Mouse (Mus musculus) spleen, adult 12 weeks (tissue): ENCODE measurements around the gene Padi2.

ENCODE experiments used
- DNase-seq: peaks from one replicate; pipeline ENCODE4 v3.0.0; 2022; ENCODE audit warnings: low spot score

The Padi2 gene

DNA sequence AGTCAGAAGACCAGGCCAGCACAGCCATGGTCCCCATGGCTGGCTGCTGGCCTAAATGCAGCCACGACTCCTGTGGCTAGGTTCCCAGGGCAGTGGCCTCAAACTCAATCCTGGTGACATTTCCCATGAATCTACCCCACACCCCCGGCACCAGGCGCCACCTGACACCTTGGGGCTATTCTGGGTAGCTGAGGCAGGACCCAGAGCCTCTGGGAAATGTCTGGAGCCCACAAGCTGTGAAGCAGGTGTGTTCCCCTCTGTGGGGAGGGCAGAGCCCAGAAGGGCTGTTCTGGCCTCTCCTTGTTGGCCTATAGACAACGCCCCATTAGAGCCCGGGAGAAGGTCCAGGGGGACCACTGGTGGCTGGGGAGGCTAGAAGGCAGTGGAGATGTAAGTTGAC, 16.4 kb downstream of the Padi2 start:
- DNase-seq: no peak

DNA sequence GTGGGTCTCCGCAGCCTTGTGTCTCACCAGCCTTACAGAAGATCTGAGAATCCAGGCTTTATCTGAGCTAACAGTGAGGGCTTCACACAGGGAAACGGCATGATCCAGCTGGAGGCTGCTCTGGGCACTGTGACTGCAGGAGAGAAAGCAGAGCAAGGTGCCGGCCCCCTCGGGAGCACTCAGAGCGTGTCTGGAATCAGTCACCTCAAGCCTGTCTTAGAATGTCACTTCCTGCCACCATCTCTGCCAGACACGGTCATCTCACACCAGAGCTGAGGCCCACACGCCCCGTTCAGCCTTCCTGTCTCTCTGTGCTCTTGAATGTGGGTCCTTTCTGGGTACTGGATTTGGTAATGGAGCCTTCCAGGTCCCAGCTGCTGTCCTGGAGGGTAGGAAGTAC, 19.5 kb downstream of the Padi2 start:
- DNase-seq: no peak

DNA sequence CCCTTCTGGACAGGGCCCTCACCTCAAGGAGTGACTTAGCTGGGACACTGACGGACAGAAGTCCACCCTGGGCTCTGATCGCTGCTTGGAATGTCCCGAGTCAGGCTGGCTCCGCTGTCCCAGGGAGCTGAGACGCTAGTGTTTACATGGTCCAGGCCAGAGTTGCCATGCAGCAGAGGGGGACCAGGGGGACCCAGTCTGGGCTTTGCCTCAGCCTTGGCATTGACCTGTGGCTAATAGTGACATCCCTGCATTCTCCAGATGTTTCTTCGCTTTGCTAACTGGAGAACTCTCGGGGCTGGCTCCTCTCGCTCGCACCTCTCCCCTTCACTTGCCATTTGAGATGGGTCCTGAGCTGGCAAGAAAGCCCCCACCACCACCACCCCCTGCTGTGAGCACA, 22.2 kb downstream of the Padi2 start:
- no peak for DNase-seq

DNA sequence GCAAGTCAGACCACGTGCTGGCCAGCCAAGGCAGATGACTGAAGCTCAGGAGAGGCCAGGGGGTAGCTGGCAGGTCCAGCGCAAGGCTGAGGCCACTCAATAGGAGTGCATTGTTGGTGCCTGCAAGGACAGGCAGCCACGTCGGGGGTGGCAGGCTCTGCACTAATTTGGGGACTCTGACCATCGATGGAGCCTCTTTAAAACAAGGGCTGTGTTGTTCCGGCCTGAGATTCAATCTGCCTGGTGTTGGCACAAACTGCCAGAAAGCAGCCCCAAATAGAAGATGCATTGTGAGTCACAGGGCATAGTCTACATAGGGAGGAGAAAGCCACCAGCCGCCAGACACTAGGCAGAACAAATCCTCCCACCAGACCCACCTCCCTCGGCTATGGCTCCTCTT, 23.6 kb downstream of the Padi2 start:
- DNase-seq: no peak

DNA sequence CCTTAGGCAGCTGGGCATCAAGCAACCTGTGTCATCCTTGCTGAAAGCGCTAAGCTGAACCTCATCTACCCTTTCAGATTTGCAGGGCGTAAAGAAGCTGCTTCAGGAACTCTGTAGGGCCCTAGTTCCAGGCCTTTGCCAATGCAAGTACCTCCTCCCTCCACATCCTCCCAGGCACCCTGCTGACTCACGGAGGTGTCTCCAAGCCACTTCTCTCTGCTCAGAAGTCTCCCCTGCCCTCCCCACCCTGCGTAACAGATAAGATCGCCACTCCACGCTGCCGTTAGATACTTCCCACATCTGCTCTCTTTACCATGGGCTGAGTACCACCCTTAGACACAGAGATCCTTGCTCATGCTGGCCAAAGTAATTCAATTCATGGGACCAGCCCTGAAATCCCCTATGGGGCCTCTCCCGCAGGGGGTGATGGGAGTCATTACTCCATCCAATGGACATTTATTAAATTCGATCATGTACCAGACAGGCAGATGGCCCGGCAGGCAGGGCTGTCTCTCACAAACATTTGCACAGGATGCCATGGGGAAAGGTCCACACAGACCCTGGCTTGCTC, 24.8 kb downstream of the Padi2 start:
- no peak for DNase-seq

DNA sequence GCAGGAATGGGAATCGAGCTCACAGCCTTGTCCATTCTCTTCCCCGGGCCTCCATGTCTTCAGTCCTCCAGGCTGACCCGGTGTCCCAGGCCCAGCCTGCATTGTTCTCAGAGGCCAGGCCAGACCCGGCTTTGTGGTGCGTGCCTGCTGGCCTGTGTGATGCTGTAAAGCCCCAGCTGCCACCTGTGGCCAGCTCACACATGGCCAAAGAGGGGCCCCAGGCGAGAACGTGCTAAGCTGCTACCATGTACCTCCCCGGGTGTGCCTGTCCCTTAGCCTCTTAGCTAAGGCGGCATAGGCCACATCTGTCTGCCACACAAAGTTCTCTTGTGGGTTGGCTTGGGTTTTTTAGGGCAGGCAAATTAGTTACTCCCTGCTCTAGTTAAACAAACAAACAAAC, 29.5 kb downstream of the Padi2 start:
- DNase-seq: no peak

DNA sequence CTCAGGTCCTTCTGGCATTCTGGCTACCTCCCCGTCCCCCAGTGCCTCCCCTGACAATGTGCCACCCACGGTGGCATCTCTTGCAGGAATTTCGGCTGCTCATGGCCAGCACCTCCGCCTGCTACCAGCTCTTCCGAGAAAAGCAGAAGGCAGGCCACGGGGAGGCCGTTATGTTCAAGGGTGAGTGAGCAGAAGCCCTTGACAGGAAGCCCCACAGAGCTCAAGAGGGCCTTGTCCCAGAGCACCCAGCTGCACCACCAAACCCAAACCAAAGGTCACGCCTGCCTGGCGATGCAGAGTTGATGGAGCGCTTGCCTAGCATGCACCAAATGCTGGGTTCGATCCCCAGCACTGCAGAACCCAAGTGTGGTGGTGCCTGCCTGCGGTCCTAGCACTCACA, 38.2 kb downstream of the Padi2 start:
- no peak for DNase-seq

DNA sequence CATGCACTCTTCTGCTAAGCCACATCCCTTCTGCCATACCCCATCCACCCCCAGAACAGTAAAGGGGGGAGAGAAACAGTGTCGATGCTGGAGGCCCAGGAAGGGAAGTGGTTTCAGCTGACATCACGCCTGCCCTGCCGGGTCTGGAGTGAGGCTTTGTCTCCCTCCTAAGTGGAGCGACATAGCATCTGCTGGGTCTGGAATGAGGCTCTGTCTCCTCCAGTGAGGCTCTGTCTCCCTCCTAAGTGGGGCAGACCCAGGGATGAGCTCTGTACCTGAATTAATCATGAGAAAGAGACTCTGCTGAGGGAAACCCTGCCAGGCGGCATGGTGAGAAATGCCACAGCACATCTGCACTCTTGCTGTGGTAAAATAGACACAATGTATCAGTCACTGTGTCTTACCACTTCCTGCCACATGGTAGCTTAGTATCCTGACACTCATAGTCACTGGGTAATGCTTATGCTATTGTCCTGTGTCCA, 38.9 kb downstream of the Padi2 start:
- DNase-seq: peak; percentile 37

DNA sequence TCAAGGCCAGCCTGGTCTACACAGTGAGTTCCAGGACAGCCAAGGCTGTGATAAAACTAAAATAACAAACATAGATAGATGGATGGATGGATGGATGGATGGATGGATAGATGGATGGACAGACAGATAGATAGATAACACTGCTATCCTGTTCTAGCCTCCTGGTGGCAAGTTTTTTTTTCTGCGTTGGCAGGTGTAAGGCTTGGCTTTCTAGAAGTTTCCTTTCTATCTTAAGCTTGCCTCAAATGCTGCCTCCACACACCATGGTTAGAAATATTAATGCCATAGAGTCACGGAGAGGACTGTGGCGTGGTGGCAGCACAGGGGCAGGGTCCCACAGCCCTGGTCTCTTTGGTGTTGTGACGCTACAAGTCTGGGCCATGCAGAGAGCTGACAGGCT, 39.4 kb downstream of the Padi2 start:
- no peak for DNase-seq

DNA sequence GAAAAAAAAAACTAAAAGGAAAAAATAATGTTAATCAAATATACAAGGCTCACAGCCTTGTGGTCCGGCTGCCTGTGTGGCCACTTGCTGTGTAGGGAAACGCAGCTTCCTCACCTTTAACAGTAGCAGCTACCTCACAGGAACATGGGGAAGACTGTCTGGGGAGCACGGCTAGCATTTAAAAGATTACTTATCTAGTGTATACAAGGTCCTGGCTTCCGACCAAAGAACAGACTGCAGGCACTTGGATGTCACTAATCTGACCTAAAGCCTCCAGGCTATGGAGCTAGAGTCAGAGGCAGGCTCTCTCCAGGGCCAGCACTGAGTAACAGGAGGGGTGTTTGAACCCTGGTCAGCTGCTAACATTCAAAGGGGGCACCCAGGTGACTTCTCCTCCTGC, 39.9 kb downstream of the Padi2 start:
- no peak for DNase-seq

DNA sequence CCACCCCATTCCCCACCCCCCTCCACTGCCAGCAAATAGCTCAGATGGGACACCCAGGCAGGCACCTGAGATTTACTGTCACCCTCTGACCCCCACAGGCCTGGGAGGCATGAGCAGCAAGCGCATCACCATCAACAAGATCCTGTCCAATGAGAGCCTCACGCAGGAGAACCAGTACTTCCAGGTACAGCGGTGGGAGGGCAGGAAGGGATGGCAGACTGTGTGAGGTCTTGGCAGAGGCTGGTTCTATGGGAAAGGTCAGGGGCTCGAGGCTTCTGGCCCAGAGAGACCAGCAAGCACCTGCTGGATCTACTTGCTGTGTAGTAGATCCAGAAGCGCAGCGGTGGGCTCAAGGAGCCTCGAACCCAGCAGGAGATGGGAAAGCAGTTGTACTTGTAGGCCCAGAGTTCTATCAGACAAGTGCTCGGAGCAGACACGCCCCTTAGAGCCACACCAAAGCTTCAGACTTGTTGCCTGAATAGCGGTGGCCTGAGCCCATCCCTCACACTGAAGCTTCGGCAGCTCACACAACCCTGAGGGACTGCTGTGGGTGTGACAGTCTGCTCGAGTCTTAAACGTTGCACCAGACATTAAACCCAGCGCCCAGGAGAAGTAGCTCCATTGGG, 40.5 kb downstream of the Padi2 start:
- no peak for DNase-seq

DNA sequence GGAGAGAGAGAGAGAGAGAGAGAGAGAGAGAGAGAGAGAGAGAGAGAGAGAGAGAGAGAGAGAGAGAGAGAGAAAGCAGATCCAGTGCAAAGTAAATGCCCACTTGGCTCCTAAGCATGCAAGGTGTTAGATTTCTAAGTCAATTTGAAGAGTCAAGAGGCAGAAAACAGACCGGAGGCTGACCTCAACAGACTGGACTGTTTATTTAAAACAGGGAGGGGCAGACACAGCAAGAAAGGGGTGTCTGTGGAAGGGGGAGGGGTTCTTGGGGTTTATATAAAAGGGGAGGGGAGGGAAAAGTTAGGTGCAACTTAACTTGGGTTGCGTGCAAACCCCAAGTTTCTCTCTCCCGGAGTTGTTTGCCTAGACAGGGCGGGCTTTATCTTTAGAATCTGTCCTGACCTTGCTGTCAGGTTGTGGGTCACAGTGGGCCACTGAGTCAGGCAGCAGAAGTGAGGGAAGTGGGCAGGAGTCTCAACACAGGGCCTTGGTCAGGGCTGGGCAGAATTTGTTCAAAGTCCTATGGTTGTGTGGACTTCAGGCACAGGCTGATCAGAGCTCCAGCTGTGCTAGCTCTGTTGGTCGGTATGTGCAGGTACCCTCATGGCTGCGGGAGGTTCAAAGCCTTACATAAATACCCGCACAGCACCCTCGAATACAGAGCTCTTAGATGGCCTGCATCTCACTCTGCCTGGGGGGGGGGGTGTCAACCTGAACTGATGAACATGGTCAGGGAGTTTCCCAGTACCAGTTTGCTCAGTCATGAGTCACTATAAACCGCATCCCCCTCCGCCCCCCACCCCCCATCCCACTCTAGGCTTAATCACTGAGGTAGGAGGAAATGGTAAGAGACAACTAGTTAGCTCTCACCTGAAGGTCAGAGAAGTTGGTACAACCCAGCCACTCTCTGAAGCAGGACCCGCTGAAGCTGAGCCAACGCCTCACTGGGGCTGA, 41.6 kb downstream of the Padi2 start:
- no peak for DNase-seq

DNA sequence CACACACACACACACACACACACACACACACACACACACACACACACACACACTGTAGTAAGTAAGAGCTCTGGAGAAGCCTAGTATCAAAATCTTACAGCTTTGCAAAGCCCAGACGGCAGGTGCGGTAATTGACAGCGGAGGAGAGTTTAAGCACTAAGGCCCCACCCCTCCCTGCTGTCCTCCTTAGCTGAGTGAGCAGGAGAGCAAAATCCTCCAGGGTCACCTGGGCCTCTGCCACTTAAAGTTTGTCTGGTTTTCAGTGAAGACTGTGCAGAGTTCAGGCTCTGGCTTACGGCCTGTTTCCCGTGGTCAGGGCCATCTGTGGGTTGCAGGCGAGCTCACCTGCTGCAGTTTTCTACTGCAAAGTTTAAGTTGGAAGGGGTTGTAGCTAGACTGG, 42.3 kb downstream of the Padi2 start:
- no peak for DNase-seq

DNA sequence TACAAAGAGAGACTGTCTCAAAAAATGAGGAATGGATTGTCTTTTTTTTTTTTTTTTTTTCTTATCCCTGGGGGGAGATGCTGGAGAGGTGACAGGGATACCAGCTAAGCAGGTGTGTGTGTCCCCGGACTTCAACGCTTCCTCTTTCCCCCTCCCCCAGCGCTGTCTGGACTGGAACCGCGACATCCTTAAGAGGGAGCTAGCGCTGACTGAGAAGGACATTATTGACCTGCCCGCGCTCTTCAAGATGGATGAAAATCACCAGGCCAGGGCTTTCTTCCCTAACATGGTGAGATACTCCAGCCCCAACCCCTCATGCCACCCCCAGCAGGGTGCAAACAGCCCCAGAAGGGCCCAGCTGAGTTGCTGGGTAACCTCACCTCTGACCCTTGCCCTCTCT, 42.9 kb downstream of the Padi2 start:
- no peak for DNase-seq

DNA sequence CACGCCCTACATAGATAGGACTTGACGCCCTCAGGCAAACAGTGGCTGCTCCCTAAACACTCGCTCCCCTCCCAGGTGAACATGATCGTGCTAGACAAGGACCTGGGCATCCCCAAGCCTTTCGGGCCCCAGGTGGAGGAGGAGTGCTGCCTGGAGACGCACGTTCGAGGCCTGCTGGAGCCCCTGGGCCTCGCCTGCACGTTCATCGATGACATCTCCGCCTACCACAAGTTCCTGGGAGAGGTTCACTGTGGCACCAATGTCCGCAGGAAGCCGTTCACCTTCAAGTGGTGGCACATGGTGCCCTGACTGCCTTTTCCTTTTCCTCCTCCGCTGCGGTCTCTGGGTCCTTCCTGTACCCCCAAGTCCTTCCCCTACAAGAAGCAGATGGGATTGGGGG, 43.5 kb downstream of the Padi2 start:
- DNase-seq: no peak

DNA sequence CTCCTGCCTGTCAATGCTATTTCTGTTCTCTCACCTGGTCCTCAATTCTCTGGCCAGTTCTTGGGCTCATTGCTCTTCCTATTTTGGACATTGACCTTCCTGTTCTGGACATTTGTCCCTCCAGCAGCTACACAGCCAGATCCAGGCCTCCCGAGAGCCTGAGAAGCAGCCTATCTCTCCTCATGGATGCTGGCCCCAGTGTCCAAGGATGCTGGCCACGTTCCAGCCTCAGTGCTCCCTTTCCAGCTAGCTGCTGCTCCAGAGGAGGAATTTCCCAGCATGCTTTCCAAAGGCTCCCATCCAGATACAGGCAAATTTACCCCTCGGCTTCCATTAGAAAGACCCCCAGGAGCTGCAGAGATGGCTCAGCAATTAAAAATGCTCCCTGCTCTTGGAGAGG, 44.4 kb downstream of the Padi2 start:
- DNase-seq: no peak

DNA sequence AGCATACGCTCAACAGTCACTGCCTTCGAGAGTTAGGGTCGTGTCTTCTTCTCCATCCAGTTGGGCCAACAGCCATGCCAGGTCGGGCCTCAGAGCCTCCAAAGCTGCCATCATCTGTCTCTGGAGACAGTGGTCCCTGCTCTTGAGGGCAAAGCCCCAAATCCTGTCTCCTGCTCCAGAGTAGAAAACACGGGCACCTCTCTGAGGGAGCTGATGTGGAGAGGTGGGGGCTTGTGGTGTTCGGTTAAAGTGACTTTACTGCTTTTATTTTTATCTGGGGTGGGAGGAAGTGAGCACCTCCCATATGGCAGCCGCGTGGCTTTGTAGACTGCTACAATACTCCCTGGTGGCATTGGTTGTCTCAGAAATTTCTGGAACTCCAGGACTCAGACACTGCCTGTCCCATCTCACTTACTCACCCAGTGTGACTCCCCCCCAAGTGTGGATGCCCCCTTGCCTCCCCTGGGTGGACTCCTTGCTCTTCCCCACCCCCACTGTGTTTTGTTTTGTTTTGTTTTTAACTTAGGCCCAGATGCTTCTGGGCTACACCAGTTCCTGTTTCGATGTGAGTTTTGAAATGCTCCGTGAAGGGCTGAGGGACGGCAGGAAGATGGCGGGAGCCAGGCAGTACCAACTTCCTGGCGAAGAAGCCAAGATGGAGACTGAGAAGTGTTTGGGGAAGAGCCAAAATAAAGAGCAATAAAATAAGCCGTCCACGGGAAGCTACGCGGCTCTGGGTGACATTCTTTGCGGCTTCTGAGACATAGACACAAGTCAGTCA, 45.9 kb downstream of the Padi2 start:
- no peak for DNase-seq

DNA sequence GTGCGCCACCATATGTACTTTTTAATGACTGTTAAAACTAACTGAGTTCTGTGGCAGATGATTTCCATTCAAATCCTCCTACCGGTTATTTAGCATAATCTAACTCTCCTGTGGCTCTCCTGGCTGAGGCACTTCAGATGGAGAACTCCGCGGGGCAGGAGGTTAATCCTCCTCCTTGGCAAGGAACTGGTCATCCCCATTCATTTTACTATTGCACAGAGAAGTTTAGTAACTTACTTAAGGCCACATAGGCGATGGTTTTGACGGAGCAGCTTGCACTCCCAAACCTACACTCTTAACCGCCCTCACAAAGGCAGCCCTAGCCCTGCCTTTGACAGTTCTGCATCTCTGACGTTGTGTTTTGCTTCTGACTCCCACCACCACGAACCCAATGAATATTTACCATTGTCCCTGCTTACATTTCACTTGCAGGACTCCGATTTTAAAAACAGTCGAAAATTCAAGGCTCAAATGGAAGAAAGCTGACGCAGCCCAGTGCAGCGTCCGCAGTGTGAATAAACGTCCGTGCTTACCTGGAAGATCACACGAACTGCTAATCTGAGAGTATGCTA, 51.1 kb downstream of the Padi2 start:
- no peak for DNase-seq

DNA sequence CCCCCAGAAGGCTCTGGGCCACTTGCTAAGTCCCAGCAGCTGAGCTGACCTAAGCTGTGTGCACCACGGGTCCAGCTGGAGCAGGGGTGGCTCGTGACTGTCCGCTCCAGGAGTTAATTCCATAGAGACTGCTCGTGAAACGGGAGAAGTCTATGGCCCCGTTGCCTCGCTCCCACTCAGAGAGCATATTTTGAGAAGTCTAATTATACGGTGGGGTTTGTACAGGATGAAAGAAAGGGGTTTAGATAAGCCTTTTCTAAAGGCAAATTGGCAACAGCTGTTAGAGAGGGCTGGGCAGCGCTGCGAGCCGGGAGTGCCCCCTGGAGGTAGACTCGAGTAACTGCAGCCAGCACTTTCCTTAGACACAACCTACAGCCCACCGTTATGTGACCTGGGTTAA, 51.6 kb downstream of the Padi2 start:
- DNase-seq: peak; percentile 59

DNA sequence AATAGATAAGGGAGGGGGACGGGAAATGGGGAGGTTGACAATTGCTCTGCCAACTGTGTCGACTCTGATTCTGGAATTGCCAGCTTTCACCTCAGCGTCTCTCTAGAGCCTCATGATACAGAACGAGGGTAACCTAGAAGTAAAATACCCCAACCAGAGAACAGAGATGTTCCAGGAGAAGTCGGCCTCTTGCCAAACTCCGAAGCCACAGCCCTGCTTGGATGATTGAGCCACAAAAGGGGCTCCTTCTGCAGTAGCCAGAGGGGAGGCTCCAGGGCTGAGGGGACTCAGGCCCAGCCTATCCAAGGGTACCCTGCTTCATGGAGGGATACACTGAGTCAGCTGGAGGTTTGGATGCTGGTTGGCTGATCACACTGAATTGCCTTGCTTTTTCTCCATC, 52.2 kb downstream of the Padi2 start:
- no peak for DNase-seq

DNA sequence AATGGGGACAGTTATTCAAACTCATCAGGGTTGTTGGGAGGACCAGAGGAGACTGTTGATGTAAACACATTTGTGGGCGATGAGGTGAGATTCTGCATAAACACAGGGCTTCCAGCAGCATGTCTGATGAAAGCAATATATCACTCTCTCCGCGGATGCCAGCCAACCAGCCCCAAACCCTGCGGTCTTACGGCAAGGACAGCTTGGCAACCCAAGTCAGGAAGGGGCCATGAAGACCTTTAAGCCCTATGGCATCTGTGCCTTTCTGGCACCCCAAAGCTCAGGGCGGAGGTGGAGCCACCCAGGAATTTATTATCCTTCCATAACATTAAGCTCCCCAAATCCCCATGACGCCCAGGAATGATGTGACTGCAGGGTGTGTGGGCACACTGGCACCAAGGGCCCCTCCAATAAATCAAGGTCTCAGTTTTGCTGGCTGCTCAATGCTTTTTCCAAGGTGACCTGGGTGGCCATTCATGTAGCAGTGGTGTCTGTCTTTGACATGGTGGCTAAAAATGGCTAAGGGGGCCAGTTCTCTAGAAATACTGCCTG, 53.1 kb downstream of the Padi2 start:
- no peak for DNase-seq
